Mouse (Mus musculus) liver, embryonic 12.5 days (tissue): ENCODE measurements around the gene Slc12a8. TPM values are rescaled to one million over a fixed set of nuclear protein-coding genes. Genes with fewer than 3 reads are reported as not detected.

Experiments
- ATAC-seq: fragments of 200-750 bp; cut with Nextera tagmentation; 2 replicates; pipeline ENCODE4 v1.8.0; 2017; ENCODE audit warnings: moderate number of reproducible peaks, mild to moderate bottlenecking, moderate library complexity
- H3K27ac ChIP-seq: fragments of 300-500 bp; sonication (generic); 2 replicates; pipeline ENCODE4 v1.5.1; 2016; ENCODE audit warnings: mild to moderate bottlenecking
- H3K27me3 ChIP-seq: fragments of 300-500 bp; sonication (generic); replicated peaks from 2 replicates; pipeline ENCODE4 v1.6.1; 2016; ENCODE audit warnings: mild to moderate bottlenecking, moderate library complexity
- H3K36me3 ChIP-seq: fragments of 300-500 bp; sonication (generic); 2 replicates; pipeline ENCODE4 v1.6.1; 2016; ENCODE audit warnings: mild to moderate bottlenecking, moderate library complexity
- H3K4me1 ChIP-seq: fragments of 300-500 bp; sonication (generic); 2 replicates; pipeline ENCODE4 v1.6.1; 2016
- H3K4me2 ChIP-seq: fragments of 300-500 bp; sonication (generic); 2 replicates; pipeline ENCODE4 v1.6.1; 2016; ENCODE audit warnings: mild to moderate bottlenecking, moderate library complexity
- H3K4me3 ChIP-seq: fragments of 300-500 bp; sonication (generic); 2 replicates; pipeline ENCODE4 v1.5.1; 2016; ENCODE audit warnings: mild to moderate bottlenecking, moderate library complexity
- H3K9ac ChIP-seq: fragments of 300-500 bp; sonication (generic); 2 replicates; pipeline ENCODE4 v1.6.1; 2016; ENCODE audit warnings: mild to moderate bottlenecking, moderate library complexity
- H3K9me3 ChIP-seq: fragments of 300-500 bp; sonication (generic); replicated peaks from 2 replicates; pipeline ENCODE4 v1.6.1; 2016; ENCODE audit warnings: mild to moderate bottlenecking, moderate library complexity
- WGBS: fragments of 180-500 bp; shearing (Covaris S2); methylation state at CpG from one replicate; pipeline ENCODE4 v1.1.7; 2016; ENCODE audit not compliant: insufficient replicate concordance; 5-methylcytosine and 5-hydroxymethylcytosine counted together
- polyA plus RNA-seq: library from polyadenylated mRNA; unstranded; fragments of >200 nt; fragmentation: Nextera tagmentation; extraction: Ambion mirVana; gene quantifications from 2 replicates; pipeline ENCODE4 v1.2.1, GENCODE M21; 2016

The Slc12a8 gene
- polyA plus RNA-seq, 1 experiment from 2014 or later: 0.08 TPM

DNA sequence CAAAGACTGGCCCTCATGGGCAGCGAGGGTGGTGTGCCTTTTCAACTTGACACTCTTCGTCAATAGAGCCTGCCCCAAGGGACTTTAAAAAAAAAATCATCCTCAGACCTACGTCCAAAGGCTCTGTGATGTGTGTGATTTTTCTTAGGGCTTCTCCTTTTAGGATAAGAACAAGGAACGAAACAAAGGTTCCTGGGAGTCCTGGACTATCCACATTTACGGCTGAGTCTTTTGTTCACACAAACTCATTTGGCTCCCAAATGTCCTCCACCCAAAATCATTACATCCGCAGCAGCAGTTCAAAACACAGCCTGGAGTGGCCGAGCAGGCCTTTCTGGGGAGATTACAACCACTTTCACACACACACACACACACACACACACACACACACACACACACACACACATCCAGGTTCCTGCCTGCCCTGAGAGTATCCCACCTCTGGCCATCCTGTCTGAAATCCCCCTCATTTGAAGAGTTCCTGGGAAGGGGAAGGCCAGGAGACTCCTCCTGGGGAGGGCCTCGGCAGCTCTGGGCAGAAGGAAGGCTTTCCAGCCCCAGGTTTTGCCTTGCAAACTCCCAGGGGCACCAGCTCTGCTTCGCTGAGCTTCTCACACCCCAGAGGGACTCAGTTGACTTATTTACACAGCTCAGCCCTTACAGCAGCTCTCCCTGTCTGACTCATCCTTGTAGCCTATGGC lies 180.6 kb downstream of the Slc12a8 start:
- no peaks in the 10 kb centered on the region for H3K9me3 ChIP-seq
- 64% methylated on average over 9 of the region's 9 CpGs for WGBS
- no peak overlapping the region for H3K4me2 ChIP-seq
- H3K4me1 ChIP-seq: peaks cover 35% of the 10 kb centered on the region
- no peak overlapping the region for H3K9ac ChIP-seq
- no peak overlapping the region for H3K4me3 ChIP-seq
- ATAC-seq: no peak
- H3K27me3 ChIP-seq: no peaks in the 10 kb centered on the region
- no peak overlapping the region for H3K27ac ChIP-seq
- 0 out of 2 replicates have a peak, but pooled peaks cover 3% of the 10 kb centered on the region for H3K36me3 ChIP-seq

- H3K36me3 ChIP-seq: no peaks in the 10 kb centered on the region
- no peak for ATAC-seq
- H3K27me3 ChIP-seq: no peaks in the 10 kb centered on the region
- no peak overlapping the region for H3K4me2 ChIP-seq
- H3K27ac ChIP-seq: no peak overlapping the region
- no peak overlapping the region for H3K9ac ChIP-seq
- 60% methylated on average over 12 of the region's 12 CpGs for WGBS
- no peak overlapping the region for H3K4me3 ChIP-seq
- H3K4me1 ChIP-seq: peaks cover 38% of the 10 kb centered on the region
- H3K9me3 ChIP-seq: no peaks in the 10 kb centered on the region
These were observed 181.2 kb downstream of the Slc12a8 start for GRCm38 (mm10) chr16:33698277-33698790.

- WGBS: 69% methylated on average over 5 of the region's 5 CpGs
- no peaks in the 10 kb centered on the region for H3K36me3 ChIP-seq
- no peaks in the 10 kb centered on the region for H3K27me3 ChIP-seq
- no peak for ATAC-seq
- no peak overlapping the region for H3K4me2 ChIP-seq
- H3K4me3 ChIP-seq: no peak overlapping the region
- H3K9me3 ChIP-seq: no peaks in the 10 kb centered on the region
- H3K9ac ChIP-seq: no peak overlapping the region
- H3K4me1 ChIP-seq: peaks cover 50% of the 10 kb centered on the region
- no peak overlapping the region for H3K27ac ChIP-seq
These were observed 183.5 kb downstream of the Slc12a8 start for GRCm38 (mm10) chr16:33700584-33700983.

DNA sequence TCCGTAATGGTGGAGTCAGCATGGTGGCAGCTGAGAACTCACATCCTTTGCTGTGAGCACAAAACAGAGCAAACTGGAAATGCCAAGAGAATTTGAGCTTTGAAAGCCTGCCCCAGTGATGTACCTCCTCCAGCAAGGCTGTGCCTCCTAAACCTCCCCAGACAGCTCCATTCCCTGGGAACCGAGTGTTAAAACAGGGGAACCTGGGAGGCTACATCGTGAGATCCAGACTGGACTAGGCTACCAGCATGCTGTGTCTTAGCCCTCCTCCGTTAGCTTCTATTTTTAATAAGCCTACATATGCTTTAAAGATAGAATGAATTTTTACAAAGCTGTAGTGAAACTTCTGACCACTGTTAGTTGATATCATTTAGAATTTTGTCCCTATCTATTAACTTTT lies 184.7 kb downstream of the Slc12a8 start:
- no peaks in the 10 kb centered on the region for H3K27me3 ChIP-seq
- no peak overlapping the region for H3K27ac ChIP-seq
- H3K4me3 ChIP-seq: no peak overlapping the region
- no peaks in the 10 kb centered on the region for H3K9me3 ChIP-seq
- 0 out of 2 replicates have a peak, but pooled peaks cover 2% of the 10 kb centered on the region for H3K36me3 ChIP-seq
- WGBS: 71% methylated on average over 4 of the region's 4 CpGs
- H3K9ac ChIP-seq: no peak overlapping the region
- H3K4me2 ChIP-seq: no peak overlapping the region
- peaks cover 41% of the 10 kb centered on the region for H3K4me1 ChIP-seq
- no peak for ATAC-seq

GRCm38 (mm10) chr16:33704289-33704688 lies 187.2 kb downstream of the Slc12a8 start:
- H3K9me3 ChIP-seq: no peaks in the 10 kb centered on the region
- H3K4me2 ChIP-seq: no peak overlapping the region
- H3K9ac ChIP-seq: no peak overlapping the region
- 72% methylated on average over 9 of the region's 9 CpGs for WGBS
- peaks cover 35% of the 10 kb centered on the region for H3K4me1 ChIP-seq
- no peak for ATAC-seq
- H3K27ac ChIP-seq: no peak overlapping the region
- H3K4me3 ChIP-seq: no peak overlapping the region
- H3K27me3 ChIP-seq: no peaks in the 10 kb centered on the region
- H3K36me3 ChIP-seq: 0 out of 2 replicates have a peak, but pooled peaks cover 3% of the 10 kb centered on the region

- Histone ChIP-seq H3K9me3 (no peaks in the 10 kb centered on the region), H3K4me2 (peak overlapping the region; percentile 30), H3K36me3 (peaks cover 4% of the 10 kb centered on the region), H3K4me3 (no peak overlapping the region), H3K27me3 (no peaks in the 10 kb centered on the region), H3K27ac (no peak overlapping the region), H3K9ac (no peak overlapping the region), H3K4me1 (peaks cover 35% of the 10 kb centered on the region)
- ATAC-seq: no peak
- WGBS: 16% methylated on average over 6 of the region's 6 CpGs
These were observed 188.1 kb downstream of the Slc12a8 start for GRCm38 (mm10) chr16:33705258-33705657.

GRCm38 (mm10) chr16:33706111-33706890 lies 189.2 kb downstream of the Slc12a8 start:
- H3K9me3 ChIP-seq: no peaks in the 10 kb centered on the region
- 81% methylated on average over 14 of the region's 14 CpGs for WGBS
- no peak overlapping the region for H3K27ac ChIP-seq
- no peaks in the 10 kb centered on the region for H3K27me3 ChIP-seq
- no peak overlapping the region for H3K4me3 ChIP-seq
- H3K9ac ChIP-seq: no peak overlapping the region
- peaks cover 35% of the 10 kb centered on the region for H3K4me1 ChIP-seq
- no peak for ATAC-seq
- peaks cover 15% of the 10 kb centered on the region for H3K36me3 ChIP-seq
- no peak overlapping the region for H3K4me2 ChIP-seq

DNA sequence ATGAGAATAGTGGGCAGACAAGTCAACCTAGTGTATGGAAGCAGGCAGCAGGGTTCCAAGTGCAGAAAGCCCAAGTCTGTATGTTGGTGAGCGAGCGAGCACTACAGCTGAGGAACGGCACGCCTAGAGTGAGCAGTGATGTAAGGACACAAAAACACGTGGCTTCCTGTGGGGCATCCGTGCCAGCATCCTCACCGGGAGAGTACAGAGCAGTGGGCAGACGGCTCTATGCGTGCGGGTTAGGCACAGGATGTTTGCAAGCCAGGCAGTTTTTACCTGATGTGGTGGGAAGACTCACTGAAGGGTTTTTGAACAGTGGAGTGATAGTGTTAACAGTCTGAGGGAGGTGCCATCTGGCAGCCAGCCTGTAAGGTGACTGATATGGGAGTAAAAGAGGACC lies 190.9 kb downstream of the Slc12a8 start:
- no peaks in the 10 kb centered on the region for H3K9me3 ChIP-seq
- no peak overlapping the region for H3K27ac ChIP-seq
- ATAC-seq: no peak
- no peak overlapping the region for H3K4me3 ChIP-seq
- no peak overlapping the region for H3K4me2 ChIP-seq
- no peak overlapping the region for H3K9ac ChIP-seq
- H3K27me3 ChIP-seq: no peaks in the 10 kb centered on the region
- peaks cover 35% of the 10 kb centered on the region for H3K4me1 ChIP-seq
- 76% methylated on average over 10 of the region's 10 CpGs for WGBS
- H3K36me3 ChIP-seq: peaks cover 16% of the 10 kb centered on the region

- Histone ChIP-seq H3K4me1 (peaks cover 36% of the 10 kb centered on the region), H3K4me3 (no peak overlapping the region), H3K36me3 (peaks cover 16% of the 10 kb centered on the region), H3K9me3 (no peaks in the 10 kb centered on the region), H3K9ac (no peak overlapping the region), H3K27ac (no peak overlapping the region), H3K4me2 (no peak overlapping the region), H3K27me3 (no peaks in the 10 kb centered on the region)
- ATAC-seq: no peak
- WGBS: 83% methylated on average over 12 of the region's 12 CpGs
These were observed 191.7 kb downstream of the Slc12a8 start for GRCm38 (mm10) chr16:33708585-33709397.
